Mouse (Mus musculus) lung, embryonic 16.5 days (tissue): ENCODE measurements at regions not wholly inside any gene's neighbourhood (a gene's known extent, or its start where the extent isn't known, plus 50 kb on each side); places are given as distances from the start of the nearest gene placed in this dataset.
A peak's percentile ranks its signal among the peaks of the same experiment; 100 is the strongest.
"Not testable (repeated sequence)": the region's sequence is repeated elsewhere in the genome, so short reads cannot be mapped to it uniquely, and the experiment has no call there.

Experiments
- ATAC-seq: fragments of 200-750 bp; cut with Nextera tagmentation; 2 replicates; pipeline ENCODE4 v1.8.0; 2017; ENCODE audit warnings: low read depth, mild to moderate bottlenecking, moderate library complexity
- H3K27ac ChIP-seq: fragments of 300-500 bp; sonication (generic); 2 replicates; pipeline ENCODE4 v1.5.1; 2014; ENCODE audit warnings: mild to moderate bottlenecking, control low read depth, low read length
- H3K27me3 ChIP-seq: fragments of 300-500 bp; sonication (generic); 2 replicates; pipeline ENCODE4 v1.6.1; 2014; ENCODE audit warnings: low read depth, low read length, mixed read lengths; ENCODE audit not compliant: control insufficient read depth, insufficient read depth
- H3K36me3 ChIP-seq: fragments of 300-500 bp; sonication (generic); 2 replicates; pipeline ENCODE4 v1.6.1; 2014; ENCODE audit warnings: low read length; ENCODE audit not compliant: control insufficient read depth, insufficient read depth
- H3K4me1 ChIP-seq: fragments of 300-500 bp; sonication (generic); replicated peaks from 2 replicates; pipeline ENCODE4 v1.6.1; 2014; ENCODE audit warnings: low read length, mixed read lengths; ENCODE audit not compliant: control insufficient read depth, insufficient read depth
- H3K4me2 ChIP-seq: fragments of 300-500 bp; sonication (generic); 2 replicates; pipeline ENCODE4 v1.6.1; 2014; ENCODE audit warnings: low read depth, low read length, control low read depth
- H3K4me3 ChIP-seq: fragments of 300-500 bp; sonication (generic); 2 replicates; pipeline ENCODE4 v1.5.1; 2014; ENCODE audit warnings: mild to moderate bottlenecking, low read length, control low read depth
- H3K9ac ChIP-seq: fragments of 300-500 bp; sonication (generic); 2 replicates; pipeline ENCODE4 v1.6.1; 2014; ENCODE audit warnings: low read length, control low read depth
- H3K9me3 ChIP-seq: fragments of 300-500 bp; sonication (generic); 2 replicates; pipeline ENCODE4 v1.6.1; 2016; ENCODE audit warnings: low read length; ENCODE audit not compliant: control insufficient read depth
- WGBS: fragments of 180-500 bp; shearing (Covaris S2); extraction: QIAGEN DNeasy Blood & Tissue Kit; methylation state at CpG from one replicate; pipeline ENCODE4 v1.1.7; 2014; 5-methylcytosine and 5-hydroxymethylcytosine counted together

DNA sequence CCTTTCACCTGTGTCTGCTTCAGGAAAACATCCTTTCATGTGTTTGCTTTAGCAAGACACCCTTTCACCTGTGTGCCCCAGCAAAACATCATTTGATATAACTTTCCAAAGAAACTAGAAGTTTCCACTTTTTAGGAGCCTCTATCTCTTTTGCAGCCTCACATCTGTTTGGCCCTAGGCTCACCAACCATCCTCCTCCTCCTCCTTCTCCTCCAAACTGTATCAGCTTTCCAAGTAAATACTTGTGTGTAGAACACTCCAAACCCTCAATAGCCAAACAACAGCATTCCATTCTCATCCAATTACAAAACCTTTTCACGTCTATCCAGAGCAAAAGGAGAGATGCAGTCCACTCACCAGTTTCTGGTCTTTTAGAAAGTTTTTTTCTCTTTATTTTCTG, 133.1 kb downstream of the Zxdb start:
- ATAC-seq: no peak
- Histone ChIP-seq H3K36me3 (no peaks in the 10 kb centered on the region), H3K4me3 (no peak overlapping the region), H3K4me2 (no peak overlapping the region), H3K9ac (no peak overlapping the region), H3K9me3 (no peaks in the 10 kb centered on the region), H3K27me3 (no peaks in the 10 kb centered on the region), H3K4me1 (no peaks in the 10 kb centered on the region), H3K27ac (no peak overlapping the region)
- WGBS: 38% methylated on average over 1 of the region's 1 CpGs

DNA sequence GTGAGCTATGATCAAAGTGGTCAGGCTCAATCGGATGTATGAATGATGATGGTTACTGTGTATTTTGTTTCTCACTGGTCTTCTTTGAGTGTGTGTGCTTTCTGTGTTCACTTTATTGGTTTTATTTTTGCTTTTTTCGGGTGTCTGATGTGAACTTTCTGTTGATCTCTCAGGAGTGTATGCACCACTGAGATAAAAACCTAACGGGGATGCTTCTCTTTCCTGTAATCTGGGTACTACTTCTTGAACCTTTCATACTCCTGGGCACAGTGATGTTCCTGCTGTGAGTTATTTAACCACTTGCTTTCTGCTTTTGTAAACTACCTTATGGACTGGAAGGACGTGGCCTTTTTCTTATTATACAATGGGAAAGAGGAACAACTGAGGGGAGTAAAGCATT, 133.6 kb downstream of the Zxdb start:
- no peaks in the 10 kb centered on the region for H3K36me3 ChIP-seq
- no peaks in the 10 kb centered on the region for H3K4me1 ChIP-seq
- no peak overlapping the region for H3K27ac ChIP-seq
- 52% methylated on average over 4 of the region's 4 CpGs for WGBS
- no peaks in the 10 kb centered on the region for H3K27me3 ChIP-seq
- no peak overlapping the region for H3K4me2 ChIP-seq
- no peak overlapping the region for H3K4me3 ChIP-seq
- no peaks in the 10 kb centered on the region for H3K9me3 ChIP-seq
- H3K9ac ChIP-seq: no peak overlapping the region
- ATAC-seq: no peak

DNA sequence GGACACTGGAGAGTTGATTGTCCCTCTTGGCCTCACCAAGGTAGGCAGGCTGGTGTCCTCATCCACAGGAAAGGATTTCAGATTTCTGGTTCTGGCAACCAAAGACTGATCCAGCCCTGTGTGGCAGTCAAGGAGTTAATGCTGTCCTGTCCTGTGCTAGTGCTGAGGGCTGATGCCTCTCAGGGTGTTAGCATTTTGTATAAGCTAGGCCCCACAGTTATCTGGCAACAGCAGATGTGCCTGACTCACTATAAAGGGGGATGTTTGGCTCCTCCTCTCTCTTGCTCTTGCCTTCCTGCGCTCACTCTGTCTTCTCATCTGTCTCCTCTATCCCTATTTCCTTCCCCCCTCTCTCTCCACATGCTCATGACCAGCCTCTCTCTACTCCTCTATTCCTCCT, 138.8 kb downstream of the Zxdb start:
- WGBS: 38% methylated on average over 1 of the region's 1 CpGs
- no peak overlapping the region for H3K9ac ChIP-seq
- H3K4me2 ChIP-seq: no peak overlapping the region
- ATAC-seq: no peak
- H3K27me3 ChIP-seq: no peaks in the 10 kb centered on the region
- H3K36me3 ChIP-seq: no peaks in the 10 kb centered on the region
- no peaks in the 10 kb centered on the region for H3K9me3 ChIP-seq
- no peaks in the 10 kb centered on the region for H3K4me1 ChIP-seq
- H3K4me3 ChIP-seq: no peak overlapping the region
- H3K27ac ChIP-seq: no peak overlapping the region

DNA sequence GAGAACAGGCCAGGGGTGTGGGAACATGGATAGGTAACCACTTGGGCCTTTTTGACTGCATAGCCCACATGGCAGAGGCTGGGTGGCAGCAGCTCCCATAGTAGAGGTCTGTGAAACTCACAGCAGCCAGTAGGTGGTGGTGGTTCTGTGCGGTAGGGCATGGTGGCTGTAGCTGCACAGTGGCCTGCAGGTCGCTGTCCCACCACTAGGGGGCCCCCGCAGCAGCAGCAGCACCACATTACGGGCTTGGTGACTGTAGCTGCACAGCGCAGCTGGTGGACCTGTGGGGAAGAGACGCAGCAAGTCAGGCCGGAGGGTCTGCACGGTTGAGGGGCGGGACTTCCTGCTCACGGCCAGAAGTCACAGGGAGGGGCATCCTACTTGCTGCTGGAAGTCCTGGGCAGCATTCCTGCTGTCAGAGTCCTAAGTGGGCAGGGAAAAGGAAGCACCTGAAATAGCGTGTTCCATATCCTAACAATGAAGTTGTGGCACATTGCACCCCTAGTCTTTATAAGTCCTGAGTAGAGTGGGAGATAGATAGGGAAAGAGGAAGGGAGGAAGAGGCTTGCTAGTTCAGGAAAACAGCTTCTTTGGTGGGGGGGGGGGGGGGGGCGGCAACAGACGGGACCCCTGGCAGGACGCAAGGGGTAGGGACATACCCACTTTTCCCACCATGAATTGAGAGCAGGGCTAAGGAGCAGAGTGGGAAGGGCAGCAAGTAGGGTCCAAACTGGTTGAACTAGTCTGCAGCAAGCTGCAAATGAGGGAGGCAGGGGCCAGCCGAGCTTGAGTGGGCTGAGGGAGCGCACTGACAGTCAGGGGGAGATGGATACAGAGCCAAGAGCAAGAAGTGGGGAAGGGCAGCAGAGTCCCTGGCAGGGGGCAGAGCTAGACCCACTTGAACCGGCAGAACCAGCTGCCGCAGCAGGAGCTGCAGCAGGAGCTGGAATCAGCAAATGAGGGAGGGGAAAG, 141.4 kb downstream of the Zxdb start:
- Histone ChIP-seq H3K4me2 (peak overlapping the region; percentile 70), H3K27me3 (no peaks in the 10 kb centered on the region), H3K36me3 (no peaks in the 10 kb centered on the region), H3K9me3 (no peaks in the 10 kb centered on the region), H3K4me1 (no peaks in the 10 kb centered on the region), H3K9ac (peak overlapping the region; percentile 61), H3K27ac (peak overlapping the region; percentile 66), H3K4me3 (peak overlapping the region; percentile 46)
- peak; percentile 99 for ATAC-seq
- WGBS: 21% methylated on average over 18 of the region's 18 CpGs

DNA sequence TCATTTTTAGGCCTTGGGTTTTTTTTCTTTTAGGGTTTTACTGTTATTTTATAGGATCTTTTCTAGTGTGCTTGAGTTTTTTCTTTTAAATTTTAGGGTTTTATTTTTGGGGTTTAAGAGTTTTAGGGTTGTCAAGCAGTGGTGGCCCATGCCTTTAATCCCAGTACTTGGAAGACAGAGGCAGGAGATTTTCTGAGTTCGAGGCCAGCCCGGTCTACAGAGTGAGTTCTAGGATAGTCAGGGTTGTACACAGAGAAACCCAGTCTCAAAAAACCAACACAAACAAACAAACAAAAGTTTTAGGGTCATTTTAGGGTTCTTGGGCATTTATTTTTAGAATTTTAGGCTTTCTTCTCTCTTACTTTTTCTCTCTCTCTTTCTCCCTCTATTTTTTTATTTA, 142.9 kb downstream of the Spin4 start:
- not testable (repeated sequence) for H3K4me1 ChIP-seq, H3K36me3 ChIP-seq, H3K9ac ChIP-seq, ATAC-seq, H3K27ac ChIP-seq, H3K27me3 ChIP-seq, H3K4me2 ChIP-seq, H3K4me3 ChIP-seq, H3K9me3 ChIP-seq
- 93% methylated on average over 2 of the region's 2 CpGs for WGBS
